Mouse (Mus musculus) ES-E14 (cell line): ENCODE results near the gene Lpcat3. TPM values are rescaled to one million over a fixed set of nuclear protein-coding genes. Genes with fewer than 3 reads are reported as not detected.
A peak's percentile ranks its signal among the peaks of the same experiment; 100 is the strongest.

Experiments used
- DNase-seq: peaks from one replicate; pipeline ENCODE4 v3.0.0-alpha.2; 2013; ENCODE audit warnings: low read depth, low spot score
- H3K27ac ChIP-seq: 2 replicates; pipeline ENCODE4 v1.5.1; 2012; ENCODE audit warnings: low read depth, mild to moderate bottlenecking, low read length, moderate library complexity, mixed read lengths; ENCODE audit not compliant: poor library complexity, insufficient read depth, severe bottlenecking
- H3K36me3 ChIP-seq: 2 replicates; pipeline ENCODE4 v1.6.1; 2012; ENCODE audit warnings: mild to moderate bottlenecking, low read length, moderate library complexity, mixed read lengths; ENCODE audit not compliant: control insufficient read depth, poor library complexity, insufficient read depth, severe bottlenecking
- H3K4me1 ChIP-seq, 2 experiments: fragments of 150-350 bp in 1 of 2; sonication (generic) in 1 of 2; 2 replicates each; pipeline ENCODE4 v1.6.1; 2012; ENCODE audit warnings: low read length in 2 of 2, mild to moderate bottlenecking in 1 of 2, mixed read lengths in 1 of 2; ENCODE audit not compliant: control insufficient read depth in 2 of 2, insufficient read depth in 2 of 2, poor library complexity in 1 of 2
- H3K4me3 ChIP-seq, 2 experiments: fragments of 150-350 bp in 1 of 2; sonication (generic) in 1 of 2; 2 replicates each; pipeline ENCODE4 v1.5.1; 2012; ENCODE audit warnings: low read length in 2 of 2, low read depth in 1 of 2, mild to moderate bottlenecking in 1 of 2, mixed read lengths in 1 of 2; ENCODE audit not compliant: insufficient read depth in 1 of 2, poor library complexity in 1 of 2, severe bottlenecking in 1 of 2
- H3K9ac ChIP-seq: 2 replicates; pipeline ENCODE4 v1.6.1; 2012; ENCODE audit warnings: low read depth, mild to moderate bottlenecking, low read length, mixed read lengths; ENCODE audit not compliant: poor library complexity, insufficient read depth, severe bottlenecking
- H3K9me3 ChIP-seq: fragments of 150-350 bp; sonication (generic); 2 replicates; pipeline ENCODE4 v1.6.1; 2012; ENCODE audit warnings: low read depth, mild to moderate bottlenecking, low read length; ENCODE audit not compliant: control insufficient read depth, insufficient read depth
- CHD2 ChIP-seq: IDR thresholded peaks from 2 replicates; pipeline ENCODE4 v1.6.1; 2014; ENCODE audit warnings: mild to moderate bottlenecking, low read depth, low read length, inconsistent platforms
- HCFC1 ChIP-seq: IDR thresholded peaks from 2 replicates; pipeline ENCODE4 v1.6.1; 2012; ENCODE audit warnings: low read length, inconsistent platforms, borderline replicate concordance; ENCODE audit not compliant: insufficient read depth
- MAFK ChIP-seq: IDR thresholded peaks from 2 replicates; pipeline ENCODE4 v1.6.1; 2014; ENCODE audit warnings: mild to moderate bottlenecking, low read depth, low read length, inconsistent platforms; ENCODE audit not compliant: insufficient read depth
- ZC3H11A ChIP-seq: IDR thresholded peaks from 2 replicates; pipeline ENCODE4 v1.6.1; 2012; ENCODE audit warnings: low read depth, mild to moderate bottlenecking, inconsistent platforms, low read length, borderline replicate concordance
- ZNF384 ChIP-seq: IDR thresholded peaks from 2 replicates; pipeline ENCODE4 v1.6.1; 2012; ENCODE audit warnings: low read depth, low read length, inconsistent platforms
- in situ Hi-C, 2 experiments: fragments of 600-800 bp; cut with MboI; formaldehyde crosslinking; loops; one replicate each; pipeline ENCODE4 v1.15.1; 2025; ENCODE audit warnings: low sequenced_read_pairs in 2 of 2, inconsistent platforms in 1 of 2; ENCODE audit not compliant: unreplicated experiment in 2 of 2
- total RNA-seq: library from RNA; depleted of rRNA; stranded (reverse); fragments of 300-350 nt; gene quantifications from 2 replicates; pipeline ENCODE4 v1.2.3, GENCODE M21; 2012

The Lpcat3 gene
- total RNA-seq, 1 experiment: 65.5 TPM

GRCm38 (mm10) chr6:124719354-124719978 is 56.6 kb downstream of the Lpcat3 start:
- H3K4me1 ChIP-seq: peaks cover 0 to 20% of the 10 kb centered on the region in 2 experiments; a peak in 3 of 4 replicates
- H3K9me3 ChIP-seq: no peaks in the 10 kb centered on the region
- H3K27ac ChIP-seq: peak overlapping the region; percentile 17; the same call in 1 of the 2 replicates
- DNase-seq: no peak
- in situ Hi-C loops: no loop called here
- peak overlapping the region; percentile 62 for H3K9ac ChIP-seq
- TF ChIP-seq HCFC1: no peak
- TF ChIP-seq CHD2: no peak
- no peak for TF ChIP-seq MAFK
- TF ChIP-seq ZNF384: no peak
- no peak for TF ChIP-seq ZC3H11A
- H3K36me3 ChIP-seq: peaks cover 27% of the 10 kb centered on the region
- peak overlapping the region in 1 of 2 experiments; percentile 64; a peak in 3 of 4 replicates for H3K4me3 ChIP-seq

DNA sequence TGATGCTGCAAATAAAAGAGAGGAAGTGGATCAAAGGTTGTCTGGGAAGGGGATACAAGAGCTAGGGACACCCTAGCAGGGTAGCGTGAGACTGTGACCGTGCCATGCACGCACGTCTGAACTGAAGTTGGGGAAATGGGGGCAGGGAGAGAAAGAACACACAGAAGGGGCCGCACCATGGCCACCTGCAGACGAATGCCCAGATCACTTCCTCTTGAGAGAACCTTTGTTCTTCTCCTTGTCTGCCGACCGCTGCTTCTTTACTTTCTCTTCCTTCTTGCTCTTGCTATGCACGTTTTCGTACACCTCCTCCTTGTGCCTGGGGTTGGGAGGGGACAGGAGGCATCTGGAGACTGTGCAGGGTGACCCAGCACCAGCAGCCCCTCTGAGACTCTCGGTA is 58.1 kb downstream of the Lpcat3 start:
- Histone ChIP-seq H3K27ac (no peak overlapping the region), H3K4me1 (peaks cover 0 to 14% of the 10 kb centered on the region in 2 experiments; a peak in 3 of 4 replicates), H3K9ac (no peak overlapping the region), H3K9me3 (no peaks in the 10 kb centered on the region), H3K36me3 (peaks cover 13% of the 10 kb centered on the region), H3K4me3 (no peak overlapping the region)
- in situ Hi-C loops: no loop called here
- no peak for TF ChIP-seq MAFK
- TF ChIP-seq CHD2: no peak
- no peak for TF ChIP-seq ZC3H11A
- TF ChIP-seq ZNF384: no peak
- no peak for DNase-seq

- no peak overlapping the region for H3K4me3 ChIP-seq
- no peak for DNase-seq
- H3K9ac ChIP-seq: no peak overlapping the region
- no peaks in the 10 kb centered on the region for H3K36me3 ChIP-seq
- H3K9me3 ChIP-seq: no peaks in the 10 kb centered on the region
- no peak overlapping the region for H3K27ac ChIP-seq
- H3K4me1 ChIP-seq: peaks cover 0 to 8% of the 10 kb centered on the region in 2 experiments; a peak in 2 of 4 replicates
- TF ChIP-seq ZNF384 (no peak), MAFK (no peak)
- in situ Hi-C loops: no loop called here
These were observed 60.1 kb downstream of the Lpcat3 start for GRCm38 (mm10) chr6:124722876-124723473.

DNA sequence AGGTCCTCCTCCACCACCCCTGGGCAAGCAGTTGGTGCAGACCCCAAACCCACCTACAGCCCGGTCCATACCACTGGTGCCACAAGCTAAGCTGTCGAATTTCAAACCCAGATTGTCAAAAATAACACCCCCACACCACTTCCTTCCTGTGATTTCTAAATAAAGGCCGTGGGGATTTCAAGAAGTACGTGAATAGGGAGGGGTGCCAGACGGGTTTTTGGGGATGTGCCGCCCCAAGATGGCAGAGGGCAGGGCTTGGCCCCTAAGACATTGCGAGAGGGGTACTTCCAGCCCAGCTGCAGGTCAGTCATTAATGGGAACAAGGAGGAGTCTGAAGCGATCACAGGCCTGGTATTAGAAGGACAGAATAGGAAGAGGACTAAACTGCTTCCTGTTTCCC is 60.7 kb downstream of the Lpcat3 start:
- DNase-seq: no peak
- no peak for TF ChIP-seq CHD2
- TF ChIP-seq MAFK: no peak
- no peak for TF ChIP-seq HCFC1
- no peak for TF ChIP-seq ZC3H11A
- TF ChIP-seq ZNF384: no peak
- Histone ChIP-seq H3K4me1 (peaks cover 0 to 8% of the 10 kb centered on the region in 2 experiments; a peak in 2 of 4 replicates), H3K36me3 (no peaks in the 10 kb centered on the region), H3K9me3 (no peaks in the 10 kb centered on the region), H3K4me3 (no peak overlapping the region), H3K9ac (no peak overlapping the region), H3K27ac (no peak overlapping the region)
- in situ Hi-C loops: no loop called here

DNA sequence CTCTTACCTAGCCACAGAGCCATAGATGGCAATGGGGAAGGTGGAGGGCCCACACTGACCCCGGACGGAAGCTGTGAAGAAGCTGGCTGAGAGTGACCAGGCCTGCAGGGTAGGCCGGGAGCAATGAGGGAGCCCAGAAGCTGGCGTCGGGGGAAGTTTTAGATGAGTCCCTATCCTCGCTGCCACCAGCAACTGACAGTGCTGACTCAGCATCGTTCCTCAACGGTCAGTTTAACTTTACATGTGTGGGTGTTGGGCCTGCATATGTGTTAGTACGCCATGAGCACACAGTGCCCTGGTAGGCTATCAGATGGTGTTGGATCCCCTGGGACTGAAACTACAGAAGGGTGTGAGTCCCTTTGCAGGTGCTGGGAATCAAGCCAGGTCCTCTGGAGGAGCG is 61.6 kb downstream of the Lpcat3 start:
- Histone ChIP-seq H3K27ac (no peak overlapping the region), H3K9me3 (no peaks in the 10 kb centered on the region), H3K4me1 (peaks cover 0 to 2% of the 10 kb centered on the region in 2 experiments; a peak in 1 of 4 replicates), H3K9ac (no peak overlapping the region), H3K36me3 (no peaks in the 10 kb centered on the region; the same call in 1 of the 2 replicates), H3K4me3 (no peak overlapping the region)
- TF ChIP-seq CHD2 (no peak), MAFK (peak; percentile 86), ZNF384 (no peak)
- no peak for DNase-seq
- in situ Hi-C loops: no loop called here
